Comparison of ENCODE assay signal across 10 mouse cellular contexts in genomic region chr19:45242348-45243263, GRCm38 (mm10). TPM values are rescaled to one million over a fixed set of nuclear protein-coding genes. Genes with fewer than 3 reads are reported as not detected.
DNase-seq lines count a peak whose midpoint lies in the region; ATAC-seq and TF ChIP-seq lines count a peak whose summit lies in the region.
"Had no signal": no experiment of that assay in that cellular context is flagged by ENCODE, and none has a peak within 500 bp of the region (broad histone marks: within the 10 kb centered on the region; RNA-seq: fewer than 3 reads in every experiment).

No protein-coding gene starts in this region.

- H3K9me3 ChIP-seq in lung, embryonic 15.5 days, result no peaks in the 10 kb centered on the region
- no peaks in the 10 kb centered on the region for H3K9me3 ChIP-seq in heart, embryonic 13.5 days

- no peak overlapping the region for H3K9ac ChIP-seq in lung, embryonic 15.5 days
- H3K9ac ChIP-seq in heart, embryonic 13.5 days, result no peak overlapping the region

- no peak for TF ChIP-seq CTCF in gastrocnemius, adult 2 months (IDR thresholded peaks at IDR 0.05)

- WGBS in lung, embryonic 15.5 days, result 2% methylated on average over 23 of the region's 23 CpGs
- WGBS in heart, embryonic 13.5 days, result 1% methylated on average over 23 of the region's 23 CpGs

- H3K4me3 ChIP-seq in gastrocnemius, adult 2 months, result peak overlapping the region; percentile 34
- no peak overlapping the region for H3K4me3 ChIP-seq in lung, embryonic 15.5 days
- H3K4me3 ChIP-seq in heart, embryonic 13.5 days, result peak overlapping the region; percentile 15; the same call in 1 of the 2 replicates

- H3K27me3 ChIP-seq in lung, embryonic 15.5 days, result peaks cover 85% of the 10 kb centered on the region
- H3K27me3 ChIP-seq in heart, embryonic 13.5 days (replicated peaks), result peaks cover 99% of the 10 kb centered on the region

- H3K27ac ChIP-seq in gastrocnemius, adult 2 months, result peak overlapping the region; percentile 59
- no peak overlapping the region for H3K27ac ChIP-seq in lung, embryonic 15.5 days
- no peak overlapping the region for H3K27ac ChIP-seq in heart, embryonic 13.5 days (replicated peaks)

- peak overlapping the region; percentile 11; the same call in 1 of the 2 replicates for H3K4me2 ChIP-seq in lung, embryonic 15.5 days
- no peak overlapping the region; the same call in 1 of the 2 replicates for H3K4me2 ChIP-seq in heart, embryonic 13.5 days

- H3K36me3 ChIP-seq in lung, embryonic 15.5 days, result no peaks in the 10 kb centered on the region
- no peaks in the 10 kb centered on the region for H3K36me3 ChIP-seq in heart, embryonic 13.5 days

- intact Hi-C loops in gastrocnemius, adult 2 months (cut with DNase I), result no loop called here
- intact Hi-C loops in gastrocnemius, postnatal 14 days (cut with DNase I; ENCODE audit: low total_unique reads), result no loop called here

- ATAC-seq in lung, embryonic 15.5 days (ENCODE audit: borderline replicate concordance, extremely low read depth, low FRiP score, low TSS enrichment), result no peak
- ATAC-seq in heart, embryonic 13.5 days (ENCODE audit: extremely low read depth, insufficient number of reproducible peaks, low FRiP score, low TSS enrichment), result no peak

- H3K4me1 ChIP-seq in lung, embryonic 15.5 days, result 0 out of 2 replicates have a peak, but pooled peaks cover 5% of the 10 kb centered on the region
- H3K4me1 ChIP-seq in heart, embryonic 13.5 days, result 0 out of 2 replicates have a peak, but pooled peaks cover 4% of the 10 kb centered on the region

- peak; percentile 51 for DNase-seq in gastrocnemius, adult 2 months
- DNase-seq in gastrocnemius, postnatal 14 days, result no peak
- DNase-seq in lung, postnatal 4 days, result no peak
- peak; percentile 52 for DNase-seq in neural tube, embryonic 10.5 days (ENCODE audit: extremely low spot score, low spot score)
- DNase-seq in layer of hippocampus, postnatal 14 days (ENCODE audit: low spot score in 2 of 2), result no peak
- DNase-seq in thymus, postnatal 14 days, result no peak
- DNase-seq: lung, adult 18-20 months had no signal

RNA-seq across cellular contexts. Expression of gene Lbx1, which starts 7.0 kb away (rescaled TPM):
- total RNA-seq in gastrocnemius, adult 2 months (2021), result 10 to 100 TPM; 46.0 to 66.8 TPM
- total RNA-seq in gastrocnemius, postnatal 14 days (2021), result 10 to 100 TPM; 32.2 to 38.1 TPM
- not detected in 2 replicates for polyA plus RNA-seq in lung, embryonic 15.5 days (2015; fragmentation: Nextera tagmentation; extraction: Ambion mirVana)
- not detected in 2 replicates for polyA plus RNA-seq in heart, embryonic 13.5 days (2015; fragmentation: Nextera tagmentation; extraction: Ambion mirVana)
- total RNA-seq in layer of hippocampus, postnatal 14 days (2021), result not detected
- polyA plus RNA-seq: small intestine, adult 2 months had no signal

Comparison
In these comparisons a context has a peak if more than half of its experiments do, and no peak if none do; other contexts are left out.
1. DNase-seq: peak in gastrocnemius, adult 2 months (single experiment) and neural tube, embryonic 10.5 days (single experiment); none in gastrocnemius, postnatal 14 days (single experiment), lung, postnatal 4 days (0 of 2), layer of hippocampus, postnatal 14 days (0 of 2) and thymus, postnatal 14 days (single experiment).
2. RNA of gene Lbx1, which starts 7.0 kb away (total RNA-seq): 46.0 to 66.8 TPM in gastrocnemius, adult 2 months and 32.2 to 38.1 TPM in gastrocnemius, postnatal 14 days; not detected in layer of hippocampus, postnatal 14 days; every median in the first group is over 10 times any median in the second.